Comparison of ENCODE assay signal across 8 mouse cellular contexts in genomic region chr2:27572928-27573627, GRCm38 (mm10). TPM values are rescaled to one million over a fixed set of nuclear protein-coding genes. Genes with fewer than 3 reads are reported as not detected.
DNase-seq lines count a peak whose midpoint lies in the region; ATAC-seq and TF ChIP-seq lines count a peak whose summit lies in the region.

No protein-coding gene starts in this region.

- CTCF ChIA-PET in Patski (lab: Charles Lee): interaction anchor here (1.0 to 1.3 kb wide), 2 partner anchors 16 to 20 kb away, joined by 3 read pairs; no protein-coding TSS in a partner anchor

- POLR2A ChIA-PET in Patski (lab: Charles Lee): no interaction called here

- H3K27ac ChIP-seq in hindbrain, embryonic 16.5 days (ENCODE audit: low read depth, low read length): peak overlapping the region; percentile 65
- H3K27ac ChIP-seq in stomach, embryonic 15.5 days: peak overlapping the region; percentile 41; the same call in 1 of the 2 replicates

- no peaks in the 10 kb centered on the region for H3K36me3 ChIP-seq in hindbrain, embryonic 16.5 days (ENCODE audit: control insufficient read depth, insufficient read depth, low read length)
- no peaks in the 10 kb centered on the region for H3K36me3 ChIP-seq in stomach, embryonic 15.5 days

- no peak overlapping the region for H3K4me3 ChIP-seq in hindbrain, embryonic 16.5 days (ENCODE audit: low read length)
- no peak overlapping the region for H3K4me3 ChIP-seq in stomach, embryonic 15.5 days (replicated peaks)

- H3K4me1 ChIP-seq in hindbrain, embryonic 16.5 days (ENCODE audit: control insufficient read depth, insufficient read depth, low read depth, low read length): peaks cover 18% of the 10 kb centered on the region
- peaks cover 18% of the 10 kb centered on the region for H3K4me1 ChIP-seq in stomach, embryonic 15.5 days

- no peaks in the 10 kb centered on the region for H3K9me3 ChIP-seq in hindbrain, embryonic 16.5 days (ENCODE audit: control insufficient read depth, low read length)
- H3K9me3 ChIP-seq in stomach, embryonic 15.5 days: no peaks in the 10 kb centered on the region

- peak; percentile 90 for DNase-seq in Patski (ENCODE audit: low read depth, low spot score)
- DNase-seq in gastrocnemius, adult 8-10 months (ENCODE audit: low spot score in 2 of 2): peak; percentile 25 to 57
- peak; percentile 73 for DNase-seq in left cerebral cortex, adult 11 months (ENCODE audit: low spot score)
- DNase-seq in mesoderm, embryonic 11.5 days (ENCODE audit: low read depth, low spot score): peak; percentile 77
- DNase-seq in spleen, postnatal 36 days (ENCODE audit: low spot score in 2 of 2): no peak

- peak; percentile 78 for ATAC-seq in Patski
- ATAC-seq in common myeloid progenitor, adult 5-6 weeks (replicated peaks; ENCODE audit: low read depth, poor library complexity, severe bottlenecking): peak; percentile 39; the same call in 1 of the 2 replicates
- ATAC-seq in hindbrain, embryonic 16.5 days: peak; percentile 96
- ATAC-seq in stomach, embryonic 15.5 days (ENCODE audit: insufficient read depth, low FRiP score, low read depth): peak; percentile 51

- no peak overlapping the region; the same call in 1 of the 2 replicates for H3K9ac ChIP-seq in hindbrain, embryonic 16.5 days (ENCODE audit: low read depth, low read length)
- no peak overlapping the region for H3K9ac ChIP-seq in stomach, embryonic 15.5 days

- TF ChIP-seq CTCF in Patski (IDR thresholded peaks at IDR 0.05): no peak

- peak overlapping the region; percentile 34 for H3K4me2 ChIP-seq in hindbrain, embryonic 16.5 days (ENCODE audit: low read length)
- H3K4me2 ChIP-seq in stomach, embryonic 15.5 days: no peak overlapping the region

- no peaks in the 10 kb centered on the region for H3K27me3 ChIP-seq in Patski
- no peaks in the 10 kb centered on the region; the same call in 1 of the 2 replicates for H3K27me3 ChIP-seq in hindbrain, embryonic 16.5 days (replicated peaks; ENCODE audit: control insufficient read depth, insufficient read depth, low read length)
- no peaks in the 10 kb centered on the region for H3K27me3 ChIP-seq in stomach, embryonic 15.5 days (replicated peaks)

- 20% methylated on average over 18 of the region's 18 CpGs for WGBS in hindbrain, embryonic 16.5 days
- WGBS in stomach, embryonic 15.5 days: 52% methylated on average over 18 of the region's 18 CpGs

- in situ Hi-C loops in Patski (cut with MboI; ENCODE audit: low pct_unique_long_range_greater_than_20kb): no loop called here

RNA-seq across cellular contexts. Expression of gene Wdr5, which starts 58.1 kb away (rescaled TPM):
- 44.3 TPM for polyA plus RNA-seq in Patski (2021)
- 83.4 and 86.4 TPM in 2 replicates for total RNA-seq in common myeloid progenitor, adult 5-6 weeks (2017)
- 10 to 100 TPM; 15.4 to 19.7 (median 17.1) TPM for total RNA-seq in gastrocnemius, adult 8-10 months (2022)
- polyA plus RNA-seq in hindbrain, embryonic 16.5 days (2015; fragmentation: Nextera tagmentation; extraction: Ambion mirVana): 43.8 and 47.4 TPM in 2 replicates
- polyA plus RNA-seq in stomach, embryonic 15.5 days (2015; fragmentation: Nextera tagmentation; extraction: Ambion mirVana): 49.2 and 52.0 TPM in 2 replicates

Comparison
In these comparisons a context has a peak if more than half of its experiments do, and no peak if none do; other contexts are left out.
1. ATAC-seq: peak in every context shown above with its lines; median percentile 96 in hindbrain, embryonic 16.5 days; 78 in Patski; 51 in stomach, embryonic 15.5 days; 39 in common myeloid progenitor, adult 5-6 weeks.
2. DNase-seq: peak in Patski (single experiment), gastrocnemius, adult 8-10 months (2 of 2), left cerebral cortex, adult 11 months (single experiment) and mesoderm, embryonic 11.5 days (single experiment); none in spleen, postnatal 36 days (0 of 2).